Mouse (Mus musculus) layer of hippocampus, postnatal 14 days (tissue): ENCODE results near the gene Tspan3. TPM values are rescaled to one million over a fixed set of nuclear protein-coding genes. Genes with fewer than 3 reads are reported as not detected.

ENCODE experiments used
- DNase-seq, 2 experiments: peaks; one replicate each; pipeline ENCODE4 v3.0.0; 2021 to 2022; ENCODE audit warnings: low spot score in 2 of 2, mixed read lengths in 1 of 2
- total RNA-seq, 2 experiments: library from RNA; stranded (reverse); gene quantifications; 2 replicates each; pipeline ENCODE4 v1.2.3; 2021

The Tspan3 gene
- total RNA-seq, 2 experiments from 2014 or later, result 378 to 389 TPM

GRCm38 (mm10) chr9:56159456-56159855 lies 5.8 kb downstream of the Tspan3 start:
- DNase-seq, result no peak

- no peak for DNase-seq
These were observed 7.2 kb downstream of the Tspan3 start for GRCm38 (mm10) chr9:56158077-56158476.

GRCm38 (mm10) chr9:56154572-56154971 lies 10.7 kb downstream of the Tspan3 start:
- no peak for DNase-seq

GRCm38 (mm10) chr9:56152482-56153007 lies 12.7 kb downstream of the Tspan3 start:
- no peak for DNase-seq

GRCm38 (mm10) chr9:56151745-56152481 lies 13.4 kb downstream of the Tspan3 start:
- no peak for DNase-seq

- no peak for DNase-seq
These were observed 18.9 kb downstream of the Tspan3 start for GRCm38 (mm10) chr9:56146326-56146923.

- DNase-seq, result no peak
These were observed 20.8 kb downstream of the Tspan3 start for GRCm38 (mm10) chr9:56144366-56145003.

GRCm38 (mm10) chr9:56141776-56142175 lies 23.5 kb downstream of the Tspan3 start:
- no peak for DNase-seq

- DNase-seq, result no peak
These were observed 29.6 kb downstream of the Tspan3 start for GRCm38 (mm10) chr9:56135590-56136197.

- no peak for DNase-seq
These were observed 30.7 kb downstream of the Tspan3 start for GRCm38 (mm10) chr9:56134614-56135013.

- no peak for DNase-seq
These were observed 31.3 kb downstream of the Tspan3 start for GRCm38 (mm10) chr9:56133970-56134369.

- no peak for DNase-seq
These were observed 33.3 kb downstream of the Tspan3 start for GRCm38 (mm10) chr9:56131813-56132525.

GRCm38 (mm10) chr9:56130536-56130935 lies 34.7 kb downstream of the Tspan3 start:
- DNase-seq, result no peak

GRCm38 (mm10) chr9:56129951-56130350 lies 35.3 kb downstream of the Tspan3 start:
- DNase-seq, result no peak

GRCm38 (mm10) chr9:56128331-56128730 lies 36.9 kb downstream of the Tspan3 start:
- DNase-seq, result peak in 1 of 2 experiments; percentile 36

GRCm38 (mm10) chr9:56126453-56127173 lies 38.7 kb downstream of the Tspan3 start:
- no peak for DNase-seq

GRCm38 (mm10) chr9:56124561-56124960 lies 40.7 kb downstream of the Tspan3 start:
- DNase-seq, result no peak

- DNase-seq, result no peak
These were observed 41.7 kb downstream of the Tspan3 start for GRCm38 (mm10) chr9:56123613-56124012.

- no peak for DNase-seq
These were observed 42.3 kb downstream of the Tspan3 start for GRCm38 (mm10) chr9:56122973-56123372.

- peak; percentile 63 to 72 for DNase-seq
These were observed 44.2 kb downstream of the Tspan3 start for GRCm38 (mm10) chr9:56121097-56121496.
